Mouse (Mus musculus) bone marrow, adult 2 months (tissue): ENCODE measurements around the gene Styx.
A peak's percentile ranks its signal among the peaks of the same experiment; 100 is the strongest.

ENCODE experiments used
- CTCF ChIP-seq: fragments of 200-500 bp; IDR thresholded peaks from 2 replicates; pipeline ENCODE4 v1.5.1; 2011; ENCODE audit warnings: low read length, control low read depth; ENCODE audit not compliant: control insufficient read depth, insufficient read depth
- POLR2A ChIP-seq: fragments of 200-500 bp; IDR thresholded peaks from 2 replicates; pipeline ENCODE4 v1.6.1; 2011; ENCODE audit warnings: low read depth, mild to moderate bottlenecking, control low read depth, low read length, borderline replicate concordance; ENCODE audit not compliant: control insufficient read depth

DNA sequence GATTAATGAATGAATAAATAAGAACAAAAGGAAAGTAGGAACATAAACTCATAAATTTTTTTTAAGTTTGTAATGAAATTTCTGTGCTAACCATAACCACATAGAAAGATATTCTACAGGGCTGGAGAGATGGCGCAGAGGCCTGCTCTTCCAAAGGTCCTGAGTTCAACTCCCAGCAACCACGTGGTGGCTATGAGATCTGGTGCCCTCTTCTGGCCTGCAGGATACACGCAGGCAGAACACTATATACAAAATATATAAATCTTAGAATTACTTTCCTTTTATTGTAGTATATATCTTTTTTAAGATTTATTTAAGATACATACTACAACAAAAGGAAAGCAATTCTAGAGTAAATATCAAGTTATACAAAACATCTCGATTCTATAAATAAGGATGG is 32.0 kb downstream of the Styx start:
- TF ChIP-seq CTCF (peak; percentile 45), POLR2A (no peak)
